Mouse (Mus musculus) monocyte, adult 59 days (primary cell): Measurements from ENCODE around the gene Bbof1. TPM values are rescaled to one million over a fixed set of nuclear protein-coding genes. Genes with fewer than 3 reads are reported as not detected.

Experiments used
- total RNA-seq, 2 experiments: library from RNA; stranded (reverse); gene quantifications; one replicate each; pipeline ENCODE4 v1.2.4; 2023

The Bbof1 gene
- total RNA-seq = under 1 TPM in 1 of 2 experiments, not detected in 1; 0.26 TPM

GRCm38 (mm10) chr12:84408819-84409507 lies at the start of gene Bbof1, which contains the start of gene Entpd5:
TSS of gene Bbof1 (plus strand) at chr12:84409071.
TSS of gene Entpd5 (minus strand) at chr12:84409029.

GRCm38 (mm10) chr12:84361555-84362489 lies 47.0 kb upstream of the Bbof1 start, which contains the start of the genes Coq6 and Fam161b:
TSS of gene Coq6 (plus strand) at chr12:84361657.
TSS of gene Fam161b (minus strand) at chr12:84361833.

GRCm38 (mm10) chr12:84416834-84417604 lies 8.1 kb downstream of the Bbof1 start, which contains the start of gene Rnf113a2:
TSS of gene Rnf113a2 (plus strand) at chr12:84417196.

GRCm38 (mm10) chr12:84450718-84451646 lies 42.1 kb downstream of the Bbof1 start, which contains the start of the genes Aldh6a1 and Lin52:
TSS of gene Aldh6a1 (minus strand) at chr12:84451004.
TSS of gene Lin52 (plus strand) at chr12:84451422.

Other genes with a start within 250 kb of the Bbof1 start
- 100 to 1,000 TPM in 1 of 2 experiments, 10 to 100 TPM in 1; 93.3 to 105 TPM for gene Elmsan1, start 190.2 kb upstream of the Bbof1 start, total RNA-seq
- gene Ptgr2, start 123.8 kb upstream of the Bbof1 start, total RNA-seq = 10 to 100 TPM; 18.1 to 18.3 TPM
- gene Zfp410, start 92.2 kb upstream of the Bbof1 start, total RNA-seq = 10 to 100 TPM; 30.7 to 34.7 TPM
- 1 to 10 TPM; 9.4 TPM for gene Coq6, start 47.4 kb upstream of the Bbof1 start, total RNA-seq
- gene Fam161b, start 47.2 kb upstream of the Bbof1 start, total RNA-seq = 1 to 10 TPM in 1 of 2 experiments, under 1 TPM in 1; 0.49 to 1.1 TPM
- 1 to 10 TPM; 5.5 to 5.7 TPM for gene Entpd5, start within 50 bp of the Bbof1 start, total RNA-seq
- gene Rnf113a2, start 8.1 kb downstream of the Bbof1 start, total RNA-seq = 10 to 100 TPM; 27.7 to 29.6 TPM
- gene Aldh6a1, start 41.9 kb downstream of the Bbof1 start, total RNA-seq = 1 to 10 TPM; 6.7 TPM
- gene Lin52, start 42.4 kb downstream of the Bbof1 start, total RNA-seq = 10 to 100 TPM in 1 of 2 experiments, 1 to 10 TPM in 1; 8.3 to 10.5 TPM
- not detected for gene Vsx2, start 160.7 kb downstream of the Bbof1 start, total RNA-seq
- 10 to 100 TPM; 12.7 to 12.8 TPM for gene Abcd4, start 208.3 kb downstream of the Bbof1 start, total RNA-seq
- gene Vrtn, start 231.9 kb downstream of the Bbof1 start, total RNA-seq = not detected